Mouse (Mus musculus) heart, postnatal 25 days (tissue): ENCODE measurements around the gene Clcnkb. TPM values are rescaled to one million over a fixed set of nuclear protein-coding genes. Genes with fewer than 3 reads are reported as not detected.

Experiments
- DNase-seq: peaks from one replicate; pipeline ENCODE4 v3.0.0; 2022; ENCODE audit warnings: low spot score
- intact Hi-C: fragments of 180-260 bp; cut with DNase I; formaldehyde crosslinking; loops from one replicate; pipeline ENCODE4 v1.15.1; 2025
- total RNA-seq, 2 experiments: library from RNA; stranded (reverse); gene quantifications; 2 replicates each; pipeline ENCODE4 v1.2.3; 2021

Clcnkb gene
- total RNA-seq, 2 experiments from 2014 or later, result 0.60 to 1.5 TPM

GRCm38 (mm10) chr4:141367997-141368791, 47.6 kb downstream of the Clcnkb start, which contains the start of gene Fam131c:
Gene Fam131c (plus strand): TSS chr4:141368220.
- intact Hi-C loops, result no loop called here
- no peak for DNase-seq

- no peak for DNase-seq
- intact Hi-C loops, result no loop called here
Observed at GRCm38 (mm10) chr4:141365876-141366275, 49.9 kb downstream of the Clcnkb start.

- DNase-seq, result no peak
- intact Hi-C loops, result no loop called here
Observed at GRCm38 (mm10) chr4:141365126-141365525, 50.7 kb downstream of the Clcnkb start.

GRCm38 (mm10) chr4:141362937-141363548, 52.8 kb downstream of the Clcnkb start:
- intact Hi-C loops, result loop anchor here (1.0 to 5.0 kb wide), 4 partner anchors 51 to 218 kb away; no protein-coding TSS in a partner anchor
- DNase-seq, result peak; percentile 42

- intact Hi-C loops, result loop anchor here (5.0 kb wide), 2 partner anchors 49 to 159 kb away; no protein-coding TSS in a partner anchor
- DNase-seq, result no peak
Observed at GRCm38 (mm10) chr4:141360846-141361245, 55.0 kb downstream of the Clcnkb start.

- DNase-seq, result no peak
- intact Hi-C loops, result no loop called here
Observed at GRCm38 (mm10) chr4:141359222-141359621, 56.6 kb downstream of the Clcnkb start.

GRCm38 (mm10) chr4:141357811-141358210, 58.0 kb downstream of the Clcnkb start:
- intact Hi-C loops, result no loop called here
- no peak for DNase-seq

Other genes with a start within 250 kb of the Clcnkb start
- gene Rsg1, start 202.1 kb downstream of the Clcnkb start, total RNA-seq, result under 1 TPM; 0.45 to 0.60 TPM
- gene Arhgef19, start 176.5 kb downstream of the Clcnkb start, total RNA-seq, result 10 to 100 TPM; 28.5 to 36.4 TPM
- 1 to 10 TPM; 6.8 to 7.7 TPM for gene Epha2, start 114.8 kb downstream of the Clcnkb start, total RNA-seq
- under 1 TPM; 0.42 to 0.73 TPM for gene Fam131c, start 47.8 kb downstream of the Clcnkb start, total RNA-seq
- gene Clcnka, start 17.3 kb downstream of the Clcnkb start, total RNA-seq, result not detected
- 1,000 to 10,000 TPM; 1,043 to 1,140 TPM for gene Hspb7, start 4.8 kb upstream of the Clcnkb start, total RNA-seq
- 1 to 10 TPM in 1 of 2 experiments, under 1 TPM in 1; 0.50 to 1.5 TPM for gene Srarp, start 20.1 kb upstream of the Clcnkb start, total RNA-seq
- gene Zbtb17, start 28.6 kb upstream of the Clcnkb start, total RNA-seq, result 10 to 100 TPM; 22.7 to 23.5 TPM
- gene Spen, start 122.6 kb upstream of the Clcnkb start, total RNA-seq, result 10 to 100 TPM; 27.3 to 29.7 TPM
- gene Fblim1, start 190.1 kb upstream of the Clcnkb start, total RNA-seq, result 100 to 1,000 TPM; 298 to 316 TPM
- gene Tmem82, start 202.6 kb upstream of the Clcnkb start, total RNA-seq, result 10 to 100 TPM; 21.2 to 28.9 TPM
- 100 to 1,000 TPM; 105 to 117 TPM for gene Slc25a34, start 207.8 kb upstream of the Clcnkb start, total RNA-seq
- 100 to 1,000 TPM in 1 of 2 experiments, 10 to 100 TPM in 1; 94.1 to 109 TPM for gene Plekhm2, start 248.9 kb upstream of the Clcnkb start, total RNA-seq